Mouse (Mus musculus): ENCODE measurements at regions not wholly inside any gene's neighbourhood (a gene's known extent, or its start where the extent isn't known, plus 50 kb on each side); places are given as distances from the start of the nearest gene placed in this dataset.
A peak's percentile ranks its signal among the peaks of the same experiment; 100 is the strongest.
"Not testable (repeated sequence)": the region's sequence is repeated elsewhere in the genome, so short reads cannot be mapped to it uniquely, and the experiment has no call there.

GRCm38 (mm10) chr13:65375273-65375672 is 96.7 kb downstream of the Zfp369 start:
- H3K9ac ChIP-seq (replicated peaks; ENCODE audit: low read length); H3K27me3 ChIP-seq (ENCODE audit: insufficient read depth, low read length); H3K27ac ChIP-seq (ENCODE audit: low read length); ATAC-seq (ENCODE audit: low FRiP score, low TSS enrichment); H3K4me1 ChIP-seq (ENCODE audit: insufficient read depth, low read length); H3K9me3 ChIP-seq (ENCODE audit: low read length); H3K36me3 ChIP-seq (ENCODE audit: insufficient read depth, low read length); H3K4me2 ChIP-seq (replicated peaks; ENCODE audit: low read depth, low read length); H3K4me3 ChIP-seq (ENCODE audit: low read length): not testable (repeated sequence)
- WGBS, result 83% methylated on average over 1 of the region's 2 CpGs

GRCm38 (mm10) chr13:65379411-65379810 is 100.8 kb downstream of the Zfp369 start:
- not testable (repeated sequence) for H3K36me3 ChIP-seq (ENCODE audit: insufficient read depth, low read length); H3K27ac ChIP-seq (ENCODE audit: low read length); H3K9me3 ChIP-seq (ENCODE audit: low read length); H3K27me3 ChIP-seq (ENCODE audit: insufficient read depth, low read length); H3K4me3 ChIP-seq (ENCODE audit: low read length); ATAC-seq (ENCODE audit: low FRiP score, low TSS enrichment); H3K4me1 ChIP-seq (ENCODE audit: insufficient read depth, low read length); H3K9ac ChIP-seq (replicated peaks; ENCODE audit: low read length); H3K4me2 ChIP-seq (replicated peaks; ENCODE audit: low read depth, low read length)
- 52% methylated on average over 18 of the region's 21 CpGs for WGBS

- 80% methylated on average over 3 of the region's 4 CpGs for whole genome bisulfite sequencing
- not testable (repeated sequence) for H3K4me1 ChIP-seq (ENCODE audit: insufficient read depth, low read length); H3K9ac ChIP-seq (replicated peaks; ENCODE audit: low read length); H3K27ac ChIP-seq (ENCODE audit: low read length); H3K27me3 ChIP-seq (ENCODE audit: insufficient read depth, low read length); H3K9me3 ChIP-seq (ENCODE audit: low read length); ATAC-seq (ENCODE audit: low FRiP score, low TSS enrichment); H3K4me3 ChIP-seq (ENCODE audit: low read length); H3K4me2 ChIP-seq (replicated peaks; ENCODE audit: low read depth, low read length); H3K36me3 ChIP-seq (ENCODE audit: insufficient read depth, low read length)
These were observed 97.5 kb upstream of the Gm10139 start for GRCm38 (mm10) chr13:65414990-65415389.

- 4% methylated on average over 17 of the region's 28 CpGs for WGBS
- not testable (repeated sequence) for H3K36me3 ChIP-seq (ENCODE audit: insufficient read depth, low read length); H3K9ac ChIP-seq (replicated peaks; ENCODE audit: low read length); H3K4me1 ChIP-seq (ENCODE audit: insufficient read depth, low read length); H3K27ac ChIP-seq (ENCODE audit: low read length); ATAC-seq (ENCODE audit: low FRiP score, low TSS enrichment); H3K27me3 ChIP-seq (ENCODE audit: insufficient read depth, low read length); H3K9me3 ChIP-seq (ENCODE audit: low read length)
- peak overlapping the region; percentile 22; the same call in 1 of the 2 replicates for H3K4me3 ChIP-seq (ENCODE audit: low read length)
- peak overlapping the region; percentile 39 for H3K4me2 ChIP-seq (replicated peaks; ENCODE audit: low read depth, low read length)
These were observed 92.3 kb upstream of the Gm10139 start for GRCm38 (mm10) chr13:65420201-65420600.
